Mouse (Mus musculus) cortical plate, adult 2 months (tissue): ENCODE data around the gene Man2a1. TPM values are rescaled to one million over a fixed set of nuclear protein-coding genes. Genes with fewer than 3 reads are reported as not detected.

Source experiments
- H3K27ac ChIP-seq: fragments of 200-500 bp; 2 replicates; pipeline ENCODE4 v1.5.1; 2012; ENCODE audit warnings: low read length, control low read depth, inconsistent platforms; ENCODE audit not compliant: insufficient read depth
- H3K4me1 ChIP-seq: fragments of 200-500 bp; 2 replicates; pipeline ENCODE4 v1.6.1; 2011; ENCODE audit warnings: low read length; ENCODE audit not compliant: control insufficient read depth, insufficient read depth
- H3K4me3 ChIP-seq: fragments of 200-500 bp; 2 replicates; pipeline ENCODE4 v1.5.1; 2011; ENCODE audit warnings: mild to moderate bottlenecking, low read length, control low read depth; ENCODE audit not compliant: insufficient read depth
- CTCF ChIP-seq: fragments of 200-500 bp; IDR thresholded peaks from 2 replicates; pipeline ENCODE4 v1.5.1; 2011; ENCODE audit warnings: mild to moderate bottlenecking, control low read depth, low read length; ENCODE audit not compliant: insufficient read depth; ENCODE audit errors: extremely low read depth
- POLR2A ChIP-seq: fragments of 200-500 bp; IDR thresholded peaks from 2 replicates; pipeline ENCODE4 v1.6.1; 2011; ENCODE audit warnings: mild to moderate bottlenecking, low read length, control low read depth; ENCODE audit not compliant: insufficient read depth; ENCODE audit errors: extremely low read depth
- polyA plus RNA-seq: library from polyadenylated mRNA; depleted of rRNA; stranded (reverse); fragments of >200 nt; gene quantifications from 2 replicates; pipeline ENCODE4 v1.2.3, GENCODE M21; 2012

The Man2a1 gene
- polyA plus RNA-seq, 1 experiment, result 11.7 TPM

DNA sequence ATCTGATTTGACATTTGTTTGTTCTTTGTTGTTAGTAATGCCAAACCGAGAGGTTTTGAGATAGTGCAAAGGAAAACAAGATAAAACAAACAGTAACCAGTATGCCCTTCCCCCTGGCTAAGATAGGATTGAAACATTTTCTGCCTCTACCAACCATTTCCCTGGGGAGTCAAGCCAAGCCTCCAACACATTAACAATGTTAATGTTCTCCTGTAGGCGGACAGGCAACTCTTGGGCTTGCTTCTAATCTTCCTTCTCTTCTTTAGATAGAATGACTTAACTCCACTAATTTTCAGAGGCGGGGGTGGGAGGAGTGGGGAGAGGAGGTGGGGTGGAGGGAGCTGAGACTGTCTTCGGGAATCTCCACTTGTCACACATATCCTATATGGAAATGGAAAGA, 22.2 kb upstream of the Man2a1 start:
- Histone ChIP-seq H3K4me1 (peaks cover 4% of the 10 kb centered on the region), H3K4me3 (no peak overlapping the region), H3K27ac (no peak overlapping the region)
- no peak for TF ChIP-seq POLR2A
- TF ChIP-seq CTCF, result no peak

DNA sequence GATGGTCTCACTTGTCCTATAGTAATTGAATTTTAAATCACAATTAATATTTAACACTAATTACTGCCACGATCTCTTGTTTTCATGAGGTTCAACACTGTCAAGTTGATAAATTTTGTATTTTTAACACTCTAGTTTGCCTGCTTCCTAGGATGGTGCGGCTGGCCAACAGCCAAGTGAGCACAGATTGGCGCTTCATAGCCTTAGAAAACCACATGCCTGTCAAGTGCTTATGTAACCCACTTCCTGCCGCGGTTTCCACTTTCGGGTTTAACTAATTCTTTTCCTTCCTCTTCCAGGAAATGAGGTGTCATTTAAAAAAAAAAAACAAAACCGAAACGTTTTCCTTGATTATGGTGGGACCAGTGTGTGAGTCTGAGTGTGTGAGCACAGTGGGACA, 20.8 kb upstream of the Man2a1 start:
- Histone ChIP-seq H3K27ac (no peak overlapping the region), H3K4me3 (no peak overlapping the region), H3K4me1 (peaks cover 4% of the 10 kb centered on the region)
- TF ChIP-seq POLR2A (no peak), CTCF (no peak)

DNA sequence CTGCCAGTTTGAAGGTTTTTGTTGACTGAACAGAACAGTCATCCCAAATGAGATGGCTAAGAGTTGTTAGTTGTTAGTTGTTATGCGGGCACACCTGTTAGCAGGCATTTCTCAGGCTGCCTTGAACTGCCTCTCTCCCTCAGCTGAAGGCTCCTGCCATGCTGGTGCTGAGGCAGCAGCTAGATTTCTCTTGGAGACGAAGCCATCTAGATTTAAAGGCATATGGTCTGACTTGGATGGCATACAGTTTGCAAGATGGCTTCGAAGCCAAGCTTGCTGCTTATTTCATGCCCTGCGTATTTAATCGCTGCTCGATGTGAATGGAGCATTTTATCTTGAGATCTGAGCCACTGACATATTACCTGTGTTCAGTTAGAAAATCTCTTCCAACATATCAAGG, 19.4 kb upstream of the Man2a1 start:
- no peak overlapping the region for H3K27ac ChIP-seq
- TF ChIP-seq CTCF, result no peak
- no peak for TF ChIP-seq POLR2A
- no peak overlapping the region for H3K4me3 ChIP-seq
- H3K4me1 ChIP-seq, result peaks cover 4% of the 10 kb centered on the region

DNA sequence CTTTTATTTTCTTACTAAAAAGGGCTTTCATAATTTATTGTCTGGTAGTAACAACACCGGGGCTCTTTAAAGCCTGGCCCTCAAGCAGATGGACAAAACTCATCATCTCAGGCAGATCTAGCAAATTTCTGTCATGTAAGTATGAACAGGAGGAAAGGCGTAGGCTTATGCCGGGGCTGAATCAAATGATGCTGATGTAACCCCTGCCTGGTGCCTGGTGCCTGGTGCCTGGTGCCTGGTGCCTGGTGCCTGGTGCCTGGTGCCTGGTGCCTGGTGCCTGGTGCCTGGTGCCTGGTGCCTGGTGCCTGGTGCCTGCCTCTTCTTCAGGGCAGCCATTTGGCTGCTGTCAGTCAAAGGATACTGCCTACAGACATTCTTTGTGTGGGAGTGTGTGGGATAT, 18.6 kb upstream of the Man2a1 start:
- no peak overlapping the region for H3K4me3 ChIP-seq
- peaks cover 4% of the 10 kb centered on the region for H3K4me1 ChIP-seq
- no peak for TF ChIP-seq POLR2A
- no peak for TF ChIP-seq CTCF
- H3K27ac ChIP-seq, result 0 out of 2 replicates have a peak overlapping the region, but pooled peaks have one; percentile 6

DNA sequence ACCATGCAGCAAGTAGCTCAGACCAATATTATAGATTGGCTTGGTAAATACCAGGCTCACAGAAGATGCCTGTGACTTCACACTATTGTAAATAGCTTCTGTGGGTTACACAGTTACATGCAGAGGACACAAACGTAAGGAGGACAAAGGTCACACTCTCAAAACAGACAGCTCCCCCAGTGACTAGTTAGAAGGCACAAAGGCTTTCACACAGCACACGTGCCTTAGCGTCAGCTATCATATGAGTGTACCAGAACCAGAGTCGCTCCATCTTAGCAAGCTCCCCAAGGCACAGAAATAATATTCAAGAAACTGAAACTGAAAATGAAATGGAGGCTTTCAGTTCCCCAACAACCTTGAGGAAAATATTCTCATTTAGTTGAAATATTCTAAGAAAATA, 10.1 kb upstream of the Man2a1 start:
- H3K27ac ChIP-seq, result no peak overlapping the region

DNA sequence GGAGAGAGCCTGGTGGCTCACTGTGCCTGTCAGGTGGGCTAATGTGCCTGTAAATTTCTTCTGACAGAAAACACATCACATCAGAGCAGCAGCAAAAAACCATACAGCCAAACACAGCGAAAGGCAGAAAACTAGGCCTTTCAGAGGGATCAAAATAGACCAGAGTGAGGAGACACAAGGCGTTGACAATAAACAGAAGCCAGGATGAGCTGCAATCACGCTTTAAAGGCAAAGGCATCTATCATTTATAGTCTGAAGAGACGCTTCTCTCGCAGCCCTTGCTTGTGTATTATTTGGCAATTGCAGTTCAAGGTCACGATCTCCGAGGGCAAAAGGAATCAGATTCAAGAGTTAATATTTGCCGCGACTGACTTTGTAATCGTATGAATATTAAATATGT, 9.2 kb upstream of the Man2a1 start:
- Histone ChIP-seq H3K4me3 (no peak overlapping the region), H3K4me1 (no peaks in the 10 kb centered on the region), H3K27ac (no peak overlapping the region)
- TF ChIP-seq POLR2A (no peak), CTCF (no peak)

More for the DNA sequence above, 10.1 kb upstream of the Man2a1 start:
- no peak overlapping the region for H3K4me3 ChIP-seq
- TF ChIP-seq CTCF (no peak), POLR2A (no peak)
- H3K4me1 ChIP-seq, result no peaks in the 10 kb centered on the region

DNA sequence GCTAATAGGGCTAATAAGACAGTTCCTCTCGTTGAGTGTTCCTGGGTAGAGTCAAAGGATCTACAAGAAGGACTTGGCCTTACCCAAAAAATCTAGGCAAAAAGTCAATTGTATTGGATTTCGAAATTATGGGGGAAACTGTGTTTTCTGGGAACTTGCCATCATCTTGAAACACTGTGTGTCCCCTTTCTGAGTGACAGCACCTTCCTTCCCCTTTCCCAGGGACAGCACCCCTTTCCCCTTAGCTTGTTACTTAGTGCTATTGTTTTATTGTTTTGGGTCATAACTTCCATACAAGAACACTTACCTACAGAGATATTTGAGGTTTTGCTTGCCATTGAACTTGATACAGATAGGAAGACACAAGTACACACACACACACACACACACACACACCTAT, 8.2 kb upstream of the Man2a1 start:
- no peak for TF ChIP-seq POLR2A
- TF ChIP-seq CTCF, result no peak
- Histone ChIP-seq H3K4me1 (no peaks in the 10 kb centered on the region), H3K27ac (no peak overlapping the region), H3K4me3 (no peak overlapping the region)

DNA sequence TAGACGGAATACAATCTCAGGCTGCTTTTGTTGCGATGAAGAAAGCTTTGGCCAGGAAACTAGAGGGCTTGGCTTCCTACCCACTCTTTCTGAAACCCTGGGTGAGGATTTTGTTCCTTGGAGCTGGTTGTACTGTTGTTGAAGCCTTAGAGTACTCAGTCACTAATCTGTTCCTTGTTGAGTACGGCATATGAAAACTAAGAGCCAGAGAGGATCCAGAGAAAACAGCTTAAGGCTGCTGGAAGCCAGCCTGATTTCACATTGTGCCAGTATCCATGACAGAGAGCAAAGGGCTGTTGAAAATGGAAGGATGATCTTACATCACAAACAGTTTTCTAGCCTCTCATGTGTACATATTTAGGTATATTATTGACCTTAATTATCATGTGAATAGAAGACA, 7.7 kb upstream of the Man2a1 start:
- Histone ChIP-seq H3K4me3 (no peak overlapping the region), H3K4me1 (no peaks in the 10 kb centered on the region), H3K27ac (no peak overlapping the region)
- TF ChIP-seq CTCF, result no peak
- no peak for TF ChIP-seq POLR2A

DNA sequence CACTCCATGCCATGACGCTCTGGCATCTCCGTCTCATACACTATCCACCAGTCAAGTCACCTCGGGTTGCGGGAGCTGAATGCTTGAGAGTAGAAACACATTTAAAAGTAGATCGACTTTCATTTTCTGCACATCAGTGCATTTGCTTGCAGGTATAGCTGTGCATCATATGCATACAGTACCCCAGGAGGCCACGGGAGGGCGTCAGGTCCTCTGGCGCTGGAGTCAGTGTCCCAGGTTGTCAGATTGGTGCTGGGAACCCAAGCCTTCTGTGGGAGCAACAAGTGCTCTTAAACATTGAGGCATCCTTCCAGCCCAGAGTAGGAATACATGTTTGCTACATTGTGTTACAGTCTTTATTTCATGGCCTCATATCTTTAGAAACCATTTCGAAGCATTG, 2.8 kb upstream of the Man2a1 start:
- no peak for TF ChIP-seq CTCF
- no peak for TF ChIP-seq POLR2A

DNA sequence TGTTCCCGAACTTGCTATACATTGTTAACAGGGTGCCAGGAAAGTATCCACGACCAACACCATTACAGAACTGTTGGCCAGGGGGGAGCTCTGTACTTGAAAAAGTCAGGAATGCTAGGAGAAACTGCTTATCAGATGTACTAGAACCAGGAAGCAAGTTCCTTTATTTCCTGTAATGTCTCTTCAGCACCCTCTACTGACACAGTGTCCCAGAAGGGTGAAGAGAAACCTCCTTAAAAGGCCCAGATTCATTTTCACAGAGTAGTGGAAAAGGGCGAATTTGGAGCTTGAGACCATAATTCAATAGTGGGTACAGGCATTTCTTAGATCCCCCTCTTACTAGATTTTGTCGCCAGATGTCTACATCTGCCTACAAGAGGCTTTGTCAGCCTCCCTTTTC, 620 bp upstream of the Man2a1 start:
- TF ChIP-seq POLR2A (no peak), CTCF (peak; percentile 37; the same call in 1 of the 2 replicates)
- Histone ChIP-seq H3K27ac (peak overlapping the region; percentile 83), H3K4me3 (peak overlapping the region; percentile 71)

More for the DNA sequence above, 2.8 kb upstream of the Man2a1 start:
- H3K27ac ChIP-seq, result no peak overlapping the region
- no peaks in the 10 kb centered on the region for H3K4me1 ChIP-seq
- H3K4me3 ChIP-seq, result no peak overlapping the region

DNA sequence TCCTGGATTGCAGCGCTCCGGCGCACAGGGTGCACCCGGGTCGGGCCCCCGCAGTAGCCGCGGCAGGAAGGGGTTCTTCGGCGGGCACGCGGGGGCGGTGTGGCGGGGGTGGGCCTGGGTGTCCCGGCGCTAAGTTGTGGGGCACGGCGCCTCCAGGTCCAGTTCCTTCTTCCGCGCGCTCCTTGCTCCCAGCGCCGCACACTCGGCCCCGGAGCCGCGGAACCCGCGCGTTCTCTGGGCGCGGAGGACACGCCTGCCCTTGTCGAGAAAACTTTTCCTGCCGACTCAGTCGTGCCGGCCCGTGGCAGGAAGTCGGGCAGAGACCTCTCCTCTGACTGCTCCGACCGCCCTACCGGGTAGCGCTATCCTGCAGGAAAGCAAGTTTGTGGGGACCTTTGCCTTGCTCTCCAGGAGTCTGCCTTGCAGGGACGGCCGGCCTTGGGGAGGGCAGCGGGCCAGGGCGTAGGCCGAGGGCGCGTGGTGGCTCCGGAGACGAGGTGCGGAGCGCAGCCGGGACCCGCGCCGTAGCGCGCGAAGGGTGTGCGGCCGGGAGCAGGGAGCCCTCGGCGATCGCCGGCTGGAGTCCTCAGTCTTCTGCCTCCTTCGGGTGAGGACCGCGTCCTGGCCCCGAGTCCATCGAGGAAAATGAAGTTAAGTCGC, 685 bp downstream of the Man2a1 start:
- peak overlapping the region; percentile 39 for H3K27ac ChIP-seq
- H3K4me3 ChIP-seq, result peak overlapping the region; percentile 71

More for the DNA sequence above, 620 bp upstream of the Man2a1 start:
- H3K4me1 ChIP-seq, result peaks cover 3% of the 10 kb centered on the region; the same call in 1 of the 2 replicates

More for the DNA sequence above, 685 bp downstream of the Man2a1 start:
- peaks cover 3% of the 10 kb centered on the region; the same call in 1 of the 2 replicates for H3K4me1 ChIP-seq
- no peak for TF ChIP-seq CTCF
- no peak for TF ChIP-seq POLR2A
